Mouse (Mus musculus) T-helper 2 cell (primary cell): ENCODE data around the gene Maea.
"Not testable (repeated sequence)": the region's sequence is repeated elsewhere in the genome, so short reads cannot be mapped to it uniquely, and the experiment has no call there.

Experiments used
- in situ Hi-C: fragments of 300-600 bp; cut with MboI, MseI; formaldehyde crosslinking; loops from one replicate; pipeline ENCODE4 v1.15.1; 2025; ENCODE audit warnings: high pct_unique_total_duplicates

Maea gene

GRCm38 (mm10) chr5:33335273-33335976 is at the start of gene Maea:
Gene Maea, plus strand, starts transcription at chr5:33335509.
- in situ Hi-C loops = loop anchor here (5.0 kb wide), 1 partner anchor 42 kb away; the partner anchor contains the start of gene Uvssa

- in situ Hi-C loops = no loop called here
These were observed 41.4 kb upstream of the Maea start for GRCm38 (mm10) chr5:33293796-33294430.

- in situ Hi-C loops = no loop called here
These were observed 38.1 kb upstream of the Maea start for GRCm38 (mm10) chr5:33297164-33297563.

GRCm38 (mm10) chr5:33301801-33302200 is 33.5 kb upstream of the Maea start:
- in situ Hi-C loops = no loop called here

GRCm38 (mm10) chr5:33310704-33311462 is 24.4 kb upstream of the Maea start:
- in situ Hi-C loops = no loop called here

- in situ Hi-C loops = no loop called here
These were observed 23.1 kb upstream of the Maea start for GRCm38 (mm10) chr5:33312192-33312591.

- in situ Hi-C loops = no loop called here
These were observed 10.8 kb upstream of the Maea start for GRCm38 (mm10) chr5:33324491-33324890.

- in situ Hi-C loops = loop anchor here (5.0 kb wide), 1 partner anchor 43 kb away; the partner anchor contains the start of gene Uvssa
These were observed 682 bp upstream of the Maea start for GRCm38 (mm10) chr5:33334381-33335272.

GRCm38 (mm10) chr5:33335977-33336360 is 660 bp downstream of the Maea start:
- in situ Hi-C loops = loop anchor here (5.0 kb wide), 1 partner anchor 41 kb away; the partner anchor contains the start of gene Uvssa

GRCm38 (mm10) chr5:33337206-33337605 is 1.9 kb downstream of the Maea start:
- in situ Hi-C loops = loop anchor here (5.0 kb wide), 1 partner anchor 40 kb away; the partner anchor contains the start of gene Uvssa

GRCm38 (mm10) chr5:33341165-33341564 is 5.9 kb downstream of the Maea start:
- in situ Hi-C loops = no loop called here

- in situ Hi-C loops = not testable (repeated sequence)
These were observed 6.9 kb downstream of the Maea start for GRCm38 (mm10) chr5:33342248-33342647.

GRCm38 (mm10) chr5:33342821-33343220 is 7.5 kb downstream of the Maea start:
- in situ Hi-C loops = no loop called here

GRCm38 (mm10) chr5:33343571-33343970 is 8.3 kb downstream of the Maea start:
- in situ Hi-C loops = no loop called here

GRCm38 (mm10) chr5:33344070-33344469 is 8.8 kb downstream of the Maea start:
- in situ Hi-C loops = no loop called here

- in situ Hi-C loops = no loop called here
These were observed 12.3 kb downstream of the Maea start for GRCm38 (mm10) chr5:33347620-33348019.

- in situ Hi-C loops = no loop called here
These were observed 13.9 kb downstream of the Maea start for GRCm38 (mm10) chr5:33349205-33349604.

GRCm38 (mm10) chr5:33349706-33350105 is 14.4 kb downstream of the Maea start:
- in situ Hi-C loops = no loop called here

GRCm38 (mm10) chr5:33351556-33352272 is 16.4 kb downstream of the Maea start:
- in situ Hi-C loops = no loop called here

- in situ Hi-C loops = no loop called here
These were observed 16.9 kb downstream of the Maea start for GRCm38 (mm10) chr5:33352273-33352645.

- in situ Hi-C loops = no loop called here
These were observed 17.7 kb downstream of the Maea start for GRCm38 (mm10) chr5:33353011-33353410.
